Mouse (Mus musculus) liver, embryonic 14.5 days (tissue): Measurements from ENCODE around the gene Gm7138. TPM values are rescaled to one million over a fixed set of nuclear protein-coding genes. Genes with fewer than 3 reads are reported as not detected.
"Not testable (repeated sequence)": the region's sequence is repeated elsewhere in the genome, so short reads cannot be mapped to it uniquely, and the experiment has no call there.

ENCODE experiments used
- ATAC-seq: fragments of 200-750 bp; cut with Nextera tagmentation; 2 replicates; pipeline ENCODE4 v1.8.0; 2017; ENCODE audit warnings: moderate number of reproducible peaks, mild to moderate bottlenecking, moderate library complexity; ENCODE audit not compliant: insufficient read depth
- DNase-seq, 3 experiments: peaks; one replicate each; pipeline ENCODE4 v3.0.0-alpha.2; 2012 to 2013; ENCODE audit warnings: low read depth in 3 of 3, low spot score in 3 of 3
- H3K27ac ChIP-seq: fragments of 300-500 bp; sonication (generic); 2 replicates; pipeline ENCODE4 v1.5.1; 2014; ENCODE audit warnings: moderate library complexity, mild to moderate bottlenecking, control low read depth, inconsistent platforms
- H3K27me3 ChIP-seq: fragments of 300-500 bp; sonication (generic); 2 replicates; pipeline ENCODE4 v1.6.1; 2014; ENCODE audit warnings: mild to moderate bottlenecking, low read length, moderate library complexity; ENCODE audit not compliant: control insufficient read depth, insufficient read depth
- H3K36me3 ChIP-seq: fragments of 300-500 bp; sonication (generic); replicated peaks from 2 replicates; pipeline ENCODE4 v1.6.1; 2014; ENCODE audit warnings: low read depth; ENCODE audit not compliant: control insufficient read depth, insufficient read depth
- H3K4me1 ChIP-seq, 2 experiments: fragments of 200-500 bp in 1 of 2; fragments of 300-500 bp in 1 of 2; sonication (generic) in 1 of 2; replicated peaks; 2 replicates each; pipeline ENCODE4 v1.6.1; 2012 to 2014; ENCODE audit warnings: antibody characterized with exemption in 1 of 2, inconsistent platforms in 1 of 2, low read length in 1 of 2; ENCODE audit not compliant: control insufficient read depth in 2 of 2, insufficient read depth in 2 of 2
- H3K4me2 ChIP-seq: fragments of 300-500 bp; sonication (generic); 2 replicates; pipeline ENCODE4 v1.6.1; 2014; ENCODE audit warnings: low read depth, mild to moderate bottlenecking, control low read depth, moderate library complexity
- H3K4me3 ChIP-seq, 2 experiments: fragments of 200-500 bp in 1 of 2; fragments of 300-500 bp in 1 of 2; sonication (generic) in 1 of 2; 2 replicates each; pipeline ENCODE4 v1.5.1; 2012 to 2014; ENCODE audit warnings: low read depth in 2 of 2, low read length in 2 of 2, mild to moderate bottlenecking in 2 of 2, control low read depth in 1 of 2, inconsistent platforms in 1 of 2, moderate library complexity in 1 of 2; ENCODE audit not compliant: insufficient read depth in 1 of 2
- H3K9ac ChIP-seq: fragments of 300-500 bp; sonication (generic); replicated peaks from 2 replicates; pipeline ENCODE4 v1.6.1; 2014; ENCODE audit warnings: mild to moderate bottlenecking, control low read depth, moderate library complexity
- H3K9me3 ChIP-seq: fragments of 300-500 bp; sonication (generic); 2 replicates; pipeline ENCODE4 v1.6.1; 2016; ENCODE audit warnings: low read length, mixed read lengths; ENCODE audit not compliant: control insufficient read depth
- CTCF ChIP-seq: IDR thresholded peaks from 2 replicates; pipeline ENCODE4 v1.5.1; 2016; ENCODE audit warnings: antibody characterized with exemption, low read depth, control low read depth
- EP300 ChIP-seq: IDR thresholded peaks from 2 replicates; pipeline ENCODE4 v1.6.1; 2016; ENCODE audit warnings: antibody characterized with exemption, low read depth
- WGBS: fragments of 180-500 bp; shearing (Covaris S2); extraction: QIAGEN DNeasy Blood & Tissue Kit; methylation state at CpG from one replicate; pipeline ENCODE4 v1.1.7; 2014; ENCODE audit not compliant: insufficient replicate concordance; 5-methylcytosine and 5-hydroxymethylcytosine counted together
- polyA plus RNA-seq, 2 experiments: library from polyadenylated mRNA; depleted of rRNA in 1 of 2; stranded (reverse) in 1 of 2; unstranded in 1 of 2; fragments of >200 nt; fragmentation: Nextera tagmentation in 1 of 2; extraction: Ambion mirVana in 1 of 2; gene quantifications; 2 replicates each; pipeline versions ENCODE4 v1.2.1 to v1.2.3; 2012 to 2014

Gene Gm7138
- polyA plus RNA-seq (2012; rRNA removed) (not detected in 2 replicates), polyA plus RNA-seq (2014; fragmentation: Nextera tagmentation; extraction: Ambion mirVana) (not detected in 2 replicates)

DNA sequence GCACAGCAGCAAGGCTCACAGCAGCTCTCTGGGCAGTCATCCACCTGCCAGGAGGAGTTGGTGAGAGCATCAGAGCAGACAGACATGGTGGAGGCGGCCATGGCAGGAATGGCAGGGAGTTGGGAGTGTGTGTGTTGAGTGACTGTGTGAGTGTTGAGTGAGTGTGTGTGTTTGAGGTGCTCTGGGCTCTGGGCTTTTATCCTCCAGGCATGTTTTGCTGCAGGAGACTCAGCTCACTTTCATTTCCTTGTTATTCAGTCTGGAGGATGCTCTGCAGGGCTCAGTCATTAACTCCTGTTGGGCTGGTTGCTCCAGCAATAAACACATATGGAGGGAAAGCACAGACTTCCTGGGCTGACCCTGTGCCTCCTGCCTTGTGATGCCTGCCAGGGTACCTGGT lies at the start of gene Gm7138:
TSS of gene Gm7138 (minus strand) at position 101 of the 400 bp plus-strand sequence.
- not testable (repeated sequence) for H3K27me3 ChIP-seq, DNase-seq, H3K4me2 ChIP-seq, H3K9ac ChIP-seq, H3K4me3 ChIP-seq, H3K36me3 ChIP-seq, H3K27ac ChIP-seq, H3K4me1 ChIP-seq, H3K9me3 ChIP-seq, ATAC-seq
- 33% methylated on average over 1 of the region's 1 CpGs for WGBS

DNA sequence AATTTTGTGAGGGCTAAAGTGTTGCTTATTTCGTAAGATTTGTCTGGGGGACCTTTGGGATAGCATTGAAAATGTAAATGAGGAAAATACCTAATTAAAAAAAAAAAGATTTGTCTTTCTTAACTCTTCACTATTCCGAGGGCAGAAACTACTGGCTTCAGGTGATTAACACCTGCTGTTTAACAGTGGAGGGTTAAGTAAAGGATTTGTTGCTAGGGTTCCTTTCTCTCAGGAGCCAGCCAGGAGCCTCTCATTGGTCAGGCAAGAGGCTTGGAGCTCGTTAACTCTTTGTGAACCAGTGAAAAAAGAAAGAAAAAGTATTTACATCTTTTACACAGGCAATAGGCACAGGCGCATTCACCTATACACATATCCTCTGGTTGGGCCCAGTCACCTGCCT lies 42.5 kb upstream of the Gm7138 start:
- Histone ChIP-seq H3K4me3 (no peak overlapping the region), H3K27ac (no peak overlapping the region), H3K4me2 (no peak overlapping the region), H3K9ac (no peak overlapping the region), H3K9me3 (no peaks in the 10 kb centered on the region), H3K27me3 (no peaks in the 10 kb centered on the region), H3K4me1 (no peaks in the 10 kb centered on the region), H3K36me3 (no peaks in the 10 kb centered on the region)
- 40% methylated on average over 4 of the region's 4 CpGs for WGBS
- ATAC-seq (no peak), DNase-seq (no peak)
- TF ChIP-seq CTCF = no peak
- no peak for TF ChIP-seq EP300

DNA sequence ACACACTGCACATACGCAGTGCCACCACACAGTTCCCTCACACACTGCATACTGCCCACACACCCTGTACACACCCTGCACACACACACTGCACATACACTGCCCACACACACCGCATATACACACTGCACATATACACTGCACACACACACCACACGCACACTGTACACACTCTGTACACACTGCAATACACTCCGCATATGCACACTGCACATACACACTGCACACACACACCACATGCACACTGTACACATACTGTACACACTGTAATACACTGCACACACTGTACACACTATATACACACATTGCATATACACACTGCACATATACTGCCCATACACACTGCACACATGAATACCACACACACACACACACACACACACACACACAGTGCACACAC lies 41.8 kb upstream of the Gm7138 start:
- Histone ChIP-seq H3K27ac (no peak overlapping the region), H3K4me2 (no peak overlapping the region), H3K9ac (no peak overlapping the region), H3K4me1 (no peaks in the 10 kb centered on the region), H3K4me3 (no peak overlapping the region), H3K9me3 (no peaks in the 10 kb centered on the region), H3K36me3 (no peaks in the 10 kb centered on the region), H3K27me3 (no peaks in the 10 kb centered on the region)
- ATAC-seq = no peak
- WGBS = 82% methylated on average over 4 of the region's 4 CpGs
- TF ChIP-seq EP300 (no peak), CTCF (no peak)
- no peak for DNase-seq

DNA sequence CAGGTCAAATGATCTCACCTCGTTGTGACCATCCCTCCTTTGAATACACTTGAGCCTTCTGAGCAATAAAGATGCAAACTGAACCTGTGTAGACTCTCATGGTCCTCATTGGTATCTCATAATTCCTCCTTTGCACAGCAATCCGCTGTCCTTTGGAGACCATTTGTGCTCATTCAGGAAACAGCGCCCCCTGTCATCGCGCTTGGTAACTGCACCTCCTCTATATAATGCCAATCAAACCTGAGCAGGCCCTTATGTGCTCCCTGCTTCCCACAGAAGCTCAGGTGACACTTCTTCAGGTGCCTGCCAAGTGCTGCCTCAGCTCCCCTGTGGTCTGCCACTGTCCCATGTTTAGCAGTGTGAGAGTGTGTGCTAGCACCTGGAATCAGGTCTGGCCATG lies 38.8 kb upstream of the Gm7138 start:
- ATAC-seq (no peak), DNase-seq (no peak)
- no peaks in the 10 kb centered on the region for H3K27me3 ChIP-seq
- H3K4me3 ChIP-seq = no peak overlapping the region
- no peak overlapping the region for H3K4me2 ChIP-seq
- no peaks in the 10 kb centered on the region for H3K4me1 ChIP-seq
- no peak overlapping the region for H3K27ac ChIP-seq
- no peaks in the 10 kb centered on the region for H3K36me3 ChIP-seq
- no peaks in the 10 kb centered on the region for H3K9me3 ChIP-seq
- peak; percentile 75 for TF ChIP-seq CTCF
- TF ChIP-seq EP300 = no peak
- no peak overlapping the region for H3K9ac ChIP-seq
- WGBS = 17% methylated on average over 5 of the region's 5 CpGs

DNA sequence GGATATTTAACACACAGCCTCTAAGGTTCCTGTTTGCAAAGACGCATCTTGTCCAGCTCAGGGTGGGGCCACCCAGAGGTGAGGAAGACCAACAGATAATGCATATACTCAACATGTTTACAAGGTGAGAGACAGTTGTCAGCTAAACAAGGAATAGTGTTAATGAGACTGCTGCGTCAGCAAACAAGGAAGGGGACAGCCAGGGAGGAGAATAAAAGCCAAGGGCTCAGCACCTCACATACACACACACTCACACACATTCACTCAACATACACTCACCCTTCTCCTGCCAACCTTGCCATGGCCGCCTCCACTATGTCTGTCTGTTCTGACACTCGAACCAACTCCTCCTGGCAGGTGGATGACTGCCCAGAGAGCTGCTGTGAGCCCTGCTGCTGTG lies 37.6 kb upstream of the Gm7138 start, which contains the start of gene Gm2696:
TSS of gene Gm2696 (plus strand) at position 301 of the 400 bp plus-strand sequence.
- no peaks in the 10 kb centered on the region for H3K4me1 ChIP-seq
- H3K36me3 ChIP-seq = no peaks in the 10 kb centered on the region
- H3K9ac ChIP-seq = no peak within 1 kb of the TSS
- H3K4me2 ChIP-seq = no peak within 1 kb of the TSS
- no peak for TF ChIP-seq EP300
- H3K27me3 ChIP-seq = no peaks in the 10 kb centered on the region
- 34% methylated on average over 4 of the region's 4 CpGs for WGBS
- H3K4me3 ChIP-seq = no peak within 1 kb of the TSS
- H3K27ac ChIP-seq = no peak within 1 kb of the TSS
- no peak for ATAC-seq
- no peaks in the 10 kb centered on the region for H3K9me3 ChIP-seq
- DNase-seq = no peak

DNA sequence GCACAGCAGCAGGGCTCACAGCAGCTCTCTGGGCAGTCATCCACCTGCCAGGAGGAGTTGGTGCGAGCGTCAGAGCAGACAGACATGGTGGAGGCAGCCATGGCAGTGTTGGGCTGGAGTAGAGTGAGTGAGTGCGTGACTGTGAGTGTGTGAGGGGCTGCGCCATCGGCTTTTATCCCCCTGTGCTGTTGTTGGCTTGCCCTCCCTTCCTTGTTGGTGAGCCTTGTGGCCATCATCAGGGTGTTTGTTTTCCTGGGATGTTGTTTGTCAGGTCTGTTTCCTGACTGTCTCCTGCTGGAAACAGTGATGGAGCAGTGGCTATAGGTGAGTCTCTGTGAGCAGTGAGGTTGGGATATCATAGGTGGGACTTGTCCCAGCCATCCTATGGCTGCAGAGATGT lies 35.0 kb upstream of the Gm7138 start, which contains the start of gene Gm9507:
TSS of gene Gm9507 (minus strand) at position 101 of the 400 bp plus-strand sequence.
- Histone ChIP-seq H3K4me1 (no peaks in the 10 kb centered on the region), H3K4me3 (no peak within 1 kb of the TSS), H3K36me3 (no peaks in the 10 kb centered on the region), H3K9me3 (no peaks in the 10 kb centered on the region), H3K4me2 (no peak within 1 kb of the TSS), H3K27me3 (no peaks in the 10 kb centered on the region), H3K9ac (no peak within 1 kb of the TSS), H3K27ac (no peak within 1 kb of the TSS)
- no peak for DNase-seq
- no peak for ATAC-seq
- TF ChIP-seq CTCF (no peak), EP300 (no peak)
- 59% methylated on average over 5 of the region's 5 CpGs for WGBS
